Mouse (Mus musculus): ENCODE data around the gene Slitrk2. TPM values are rescaled to one million over a fixed set of nuclear protein-coding genes. Genes with fewer than 3 reads are reported as not detected.
A peak's percentile ranks its signal among the peaks of the same experiment; 100 is the strongest.

The Slitrk2 gene
- 12.4 and 12.6 TPM in 2 replicates for polyA plus RNA-seq (2015; fragmentation: Nextera tagmentation; extraction: Ambion mirVana)

DNA sequence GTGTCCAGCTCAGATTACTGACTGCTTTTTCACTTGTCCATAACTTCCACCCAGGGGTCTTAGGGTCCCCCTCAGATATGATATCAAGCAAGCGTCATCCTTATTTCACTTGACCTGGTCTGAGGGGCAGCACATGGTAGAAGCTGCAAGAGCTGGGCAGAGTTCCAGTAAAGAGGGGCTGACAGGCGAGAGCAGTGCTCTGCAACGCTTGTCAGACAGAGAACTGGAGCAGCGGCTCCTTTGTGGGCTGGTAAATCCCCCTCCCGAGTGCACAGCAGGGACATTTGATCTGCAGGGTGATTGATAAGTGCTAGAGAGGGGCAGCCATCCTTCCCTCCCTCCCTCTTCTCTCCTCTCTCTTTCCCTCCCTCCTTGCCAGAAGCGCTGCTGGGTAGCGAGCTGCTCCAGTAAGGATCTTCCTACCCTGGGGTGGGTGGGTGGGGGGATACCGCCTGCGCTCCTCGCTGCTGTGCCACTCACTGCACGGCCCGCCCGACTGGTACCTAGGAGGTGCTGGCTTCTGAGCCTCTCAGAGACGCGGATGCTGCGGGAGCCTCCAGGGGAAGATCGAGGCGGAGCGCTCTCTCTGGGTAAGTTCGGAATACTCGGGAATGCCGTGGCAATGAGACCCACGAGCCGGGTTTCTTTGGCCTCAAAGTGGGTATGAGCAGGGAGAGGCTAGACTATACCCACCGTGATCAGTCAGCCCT, at the start of gene Slitrk2:
Gene Slitrk2, plus strand, starts transcription at position 408 of the 710 bp plus-strand sequence.
- Histone ChIP-seq H3K4me2 (replicated peaks) (peak within 1 kb of the TSS; percentile 57), H3K9me3 (no peaks in the 10 kb centered on the region), H3K4me1 (peaks cover 15% of the 10 kb centered on the region; the same call in 1 of the 2 replicates), H3K36me3 (no peaks in the 10 kb centered on the region), H3K27me3 (no peaks in the 10 kb centered on the region), H3K4me3 (peak within 1 kb of the TSS; percentile 45), H3K27ac (replicated peaks) (peak within 1 kb of the TSS; percentile 63; the same call in 1 of the 2 replicates), H3K9ac (replicated peaks) (peak within 1 kb of the TSS; percentile 43)
- ATAC-seq (replicated peaks) = peak; percentile 80
- 17% methylated on average over 24 of the region's 25 CpGs for WGBS

DNA sequence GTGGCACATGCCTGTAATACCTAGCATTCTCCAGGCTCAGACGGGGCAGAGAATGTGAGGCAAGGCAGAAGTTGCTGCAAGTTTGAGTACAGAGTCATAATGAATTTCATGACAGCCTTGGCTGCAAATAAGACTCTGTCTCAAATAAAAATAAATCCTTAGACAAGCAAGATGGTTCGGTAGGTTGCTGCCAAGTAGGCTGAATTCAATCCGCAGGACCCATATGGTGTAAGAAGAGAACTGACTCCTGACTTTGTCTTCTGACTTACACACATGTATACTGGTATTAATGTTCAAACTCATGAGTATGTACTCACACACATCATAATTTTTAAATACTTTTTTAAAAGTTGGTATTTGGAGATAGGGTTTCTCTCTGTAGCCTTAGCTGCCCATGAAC, 43.6 kb upstream of the Slitrk2 start:
- Histone ChIP-seq H3K9me3 (no peaks in the 10 kb centered on the region), H3K36me3 (no peaks in the 10 kb centered on the region), H3K27me3 (no peaks in the 10 kb centered on the region), H3K4me2 (replicated peaks) (no peak overlapping the region), H3K4me1 (no peaks in the 10 kb centered on the region), H3K4me3 (no peak overlapping the region), H3K9ac (replicated peaks) (no peak overlapping the region), H3K27ac (replicated peaks) (no peak overlapping the region)
- 76% methylated on average over 3 of the region's 3 CpGs for WGBS
- ATAC-seq (replicated peaks) = no peak

DNA sequence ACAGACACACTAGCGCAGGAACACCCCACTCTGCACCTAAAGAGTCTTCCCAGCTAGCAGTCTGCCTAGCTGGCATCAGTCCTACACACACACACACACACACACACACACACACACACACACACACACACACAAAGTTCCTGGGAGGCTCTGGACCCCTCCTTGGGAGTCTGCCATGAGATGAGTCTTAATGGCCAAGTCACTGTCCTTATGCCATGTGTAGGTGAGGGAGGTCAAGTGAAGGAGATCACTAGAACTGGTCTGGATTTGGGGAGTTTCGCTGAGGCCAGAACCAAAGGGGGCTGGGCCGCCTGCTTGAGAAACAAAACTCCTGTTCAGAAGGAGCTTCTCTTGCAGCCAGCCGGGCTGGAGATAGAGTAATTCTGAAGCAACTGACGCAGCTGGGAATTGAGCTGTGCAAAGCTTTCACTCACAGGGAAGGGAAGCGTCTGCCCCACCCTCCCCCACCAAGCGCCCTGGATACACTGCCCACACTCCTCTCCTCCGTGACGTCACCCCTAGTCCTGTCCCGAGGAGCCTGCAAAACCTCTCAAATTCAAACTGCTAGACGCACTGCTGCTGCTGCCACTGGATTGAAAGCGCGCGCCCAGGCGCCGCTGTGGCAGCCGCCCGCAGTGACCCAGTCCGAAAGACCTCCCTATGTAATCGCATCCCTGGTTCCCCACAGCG, 3.5 kb downstream of the Slitrk2 start:
- Histone ChIP-seq H3K4me3 (peak overlapping the region; percentile 49), H3K4me2 (replicated peaks) (peak overlapping the region; percentile 55), H3K4me1 (peaks cover 15% of the 10 kb centered on the region; the same call in 1 of the 2 replicates), H3K36me3 (no peaks in the 10 kb centered on the region), H3K27me3 (no peaks in the 10 kb centered on the region), H3K9me3 (no peaks in the 10 kb centered on the region), H3K9ac (replicated peaks) (peak overlapping the region; percentile 46), H3K27ac (replicated peaks) (peak overlapping the region; percentile 71)
- WGBS = 16% methylated on average over 21 of the region's 21 CpGs
- peak; percentile 81 for ATAC-seq (replicated peaks)

DNA sequence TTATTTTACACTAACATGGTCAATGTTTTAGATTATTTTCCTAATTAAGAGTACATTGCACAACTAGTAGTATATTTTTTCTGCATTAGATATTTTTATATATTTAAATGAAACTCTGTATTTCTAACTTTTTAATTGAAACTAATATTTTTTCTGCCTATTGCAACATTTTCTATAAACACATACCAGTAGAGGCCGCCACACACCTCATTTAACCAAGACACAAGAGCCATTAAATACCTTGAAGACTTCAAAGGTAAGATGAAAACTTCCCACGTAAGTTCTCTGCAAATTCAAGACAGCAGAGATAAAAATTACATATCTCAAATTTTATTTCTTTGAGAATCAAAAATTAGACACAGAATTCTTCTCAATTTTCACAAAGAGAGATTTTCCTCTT, 8.2 kb downstream of the Slitrk2 start:
- no peaks in the 10 kb centered on the region for H3K27me3 ChIP-seq
- H3K4me3 ChIP-seq = no peak overlapping the region
- H3K36me3 ChIP-seq = no peaks in the 10 kb centered on the region
- WGBS = 20% methylated on average over 2 of the region's 2 CpGs
- no peaks in the 10 kb centered on the region; the same call in 1 of the 2 replicates for H3K4me1 ChIP-seq
- H3K4me2 ChIP-seq (replicated peaks) = no peak overlapping the region
- no peak for ATAC-seq (replicated peaks)
- H3K9ac ChIP-seq (replicated peaks) = no peak overlapping the region
- no peak overlapping the region for H3K27ac ChIP-seq (replicated peaks)
- no peaks in the 10 kb centered on the region for H3K9me3 ChIP-seq

DNA sequence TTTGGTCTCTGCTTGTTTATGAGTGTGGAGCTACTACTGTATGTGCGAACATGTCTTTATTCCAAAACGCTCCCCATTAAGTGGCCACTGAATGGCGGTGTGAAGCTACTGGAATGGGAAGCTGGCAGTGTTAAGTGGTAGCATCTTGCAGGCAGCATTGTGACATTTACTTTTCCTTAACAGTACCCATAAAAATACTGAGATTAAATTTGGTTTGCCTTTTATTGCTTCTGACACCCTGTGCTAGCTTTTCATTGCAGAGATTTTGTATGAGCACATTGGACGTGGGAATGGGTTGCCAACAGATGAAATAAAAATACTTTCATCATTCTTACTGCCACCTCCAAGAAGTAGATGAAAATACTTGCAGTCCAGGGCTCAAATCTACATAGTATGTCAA, 27.8 kb downstream of the Slitrk2 start:
- no peak overlapping the region for H3K4me3 ChIP-seq
- WGBS = 87% methylated on average over 4 of the region's 4 CpGs

DNA sequence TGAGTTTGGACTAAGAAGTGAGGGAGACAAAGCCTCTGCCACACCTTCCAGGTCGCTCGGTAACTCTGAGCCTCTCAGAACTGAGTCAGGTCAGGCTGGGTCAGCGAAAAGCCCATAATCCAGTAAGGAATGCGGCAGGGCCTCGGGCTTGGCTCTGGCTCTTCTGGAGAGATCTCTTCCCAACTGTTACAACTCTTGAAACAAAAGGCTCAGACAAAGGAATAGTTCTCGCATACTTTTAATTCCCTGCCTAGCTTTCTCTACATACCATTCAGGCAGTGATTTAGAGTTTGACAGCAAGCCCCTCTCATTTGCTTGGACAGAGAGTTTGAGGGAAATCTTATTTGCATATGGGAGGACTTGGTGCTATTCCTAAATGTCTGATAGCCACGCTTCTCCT, 29.5 kb downstream of the Slitrk2 start:
- H3K27ac ChIP-seq (replicated peaks) = no peak overlapping the region
- H3K4me2 ChIP-seq (replicated peaks) = no peak overlapping the region
- H3K4me3 ChIP-seq = no peak overlapping the region
- 26% methylated on average over 7 of the region's 7 CpGs for WGBS
- no peak overlapping the region for H3K9ac ChIP-seq (replicated peaks)
- no peaks in the 10 kb centered on the region for H3K27me3 ChIP-seq
- no peak for ATAC-seq (replicated peaks)
- H3K36me3 ChIP-seq = no peaks in the 10 kb centered on the region
- H3K4me1 ChIP-seq = no peaks in the 10 kb centered on the region
- H3K9me3 ChIP-seq = no peaks in the 10 kb centered on the region

More for the DNA sequence above, 27.8 kb downstream of the Slitrk2 start:
- Histone ChIP-seq H3K27ac (replicated peaks) (no peak overlapping the region), H3K9me3 (no peaks in the 10 kb centered on the region), H3K4me2 (replicated peaks) (no peak overlapping the region), H3K9ac (replicated peaks) (no peak overlapping the region), H3K4me1 (no peaks in the 10 kb centered on the region), H3K36me3 (no peaks in the 10 kb centered on the region), H3K27me3 (no peaks in the 10 kb centered on the region)
- no peak for ATAC-seq (replicated peaks)
